Mouse (Mus musculus) adrenal gland, postnatal 10 days (tissue): ENCODE measurements around the gene Abhd4. TPM values are rescaled to one million over a fixed set of nuclear protein-coding genes. Genes with fewer than 3 reads are reported as not detected.

ENCODE experiments used
- DNase-seq: peaks from one replicate; pipeline ENCODE4 v3.0.0; 2021; ENCODE audit warnings: mixed read lengths
- long read RNA-seq, 2 experiments: library from polyadenylated mRNA; stranded (forward); transcript quantifications; one replicate each; pipeline ENCODE4 v2.0.0; 2021
- total RNA-seq, 2 experiments: library from RNA; stranded (reverse); gene quantifications; 2 replicates each; pipeline ENCODE4 v1.2.3; 2021

The Abhd4 gene
- total RNA-seq: 100 to 1,000 TPM; 206 to 229 TPM
- long read RNA-seq, experiment 1, transcript Abhd4-202 (7 exons, 2,508 nt): minor isoform, 19 of 305 reads
- long read RNA-seq, experiment 1, transcript Abhd4-201 (7 exons, 2,401 nt): major isoform, 193 of 305 reads
- long read RNA-seq, experiment 1, partial matches to known transcripts: 84 of 305 reads
- long read RNA-seq, experiment 1, other reads (novel, unspliced or antisense): 9 of 305 reads
- long read RNA-seq, experiment 2, transcript Abhd4-202 (7 exons, 2,508 nt): minor isoform, 25 of 292 reads
- long read RNA-seq, experiment 2, transcript Abhd4-201 (7 exons, 2,401 nt): major isoform, 224 of 292 reads
- long read RNA-seq, experiment 2, partial matches to known transcripts: 30 of 292 reads
- long read RNA-seq, experiment 2, other reads (novel, unspliced or antisense): 13 of 292 reads

DNA sequence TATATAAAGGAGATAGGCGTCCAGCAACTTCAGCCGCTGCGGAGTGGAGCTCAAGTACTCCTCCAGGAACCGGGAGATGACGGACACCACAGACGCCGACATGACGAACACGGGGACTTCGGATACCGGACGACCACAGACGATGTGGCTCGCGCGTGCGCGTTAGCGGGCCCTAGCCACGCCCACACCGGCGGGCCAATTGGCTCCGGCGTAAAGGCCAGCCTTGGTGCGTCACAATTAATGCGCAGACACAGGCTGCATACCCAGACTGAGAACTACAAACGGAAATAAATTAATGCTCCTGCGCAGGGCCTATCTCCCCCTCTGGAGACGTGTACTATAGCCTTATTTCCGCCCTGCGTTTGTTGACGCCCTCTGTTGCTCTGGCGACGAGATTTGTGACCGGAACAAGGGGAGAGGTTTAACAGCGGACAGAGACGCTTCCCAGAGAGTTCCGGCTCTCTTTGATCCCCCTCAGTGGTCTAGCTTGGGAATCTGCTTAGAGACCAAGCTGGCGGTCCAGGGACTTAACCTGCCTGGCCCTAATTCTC lies at the start of gene Abhd4, which contains the start of gene Dad1:
Gene Abhd4, plus strand, starts transcription at position 448 of the 551 bp plus-strand sequence.
Gene Dad1, minus strand, starts transcription at position 364 of the 551 bp plus-strand sequence.
- peak; percentile 99 for DNase-seq

- no peak for DNase-seq
Observed at GRCm38 (mm10) chr14:54204311-54204710, 49.7 kb upstream of the Abhd4 start.

GRCm38 (mm10) chr14:54204786-54205185 lies 49.2 kb upstream of the Abhd4 start:
- DNase-seq: no peak

- DNase-seq: no peak
Observed at GRCm38 (mm10) chr14:54205904-54206303, 48.1 kb upstream of the Abhd4 start.

DNA sequence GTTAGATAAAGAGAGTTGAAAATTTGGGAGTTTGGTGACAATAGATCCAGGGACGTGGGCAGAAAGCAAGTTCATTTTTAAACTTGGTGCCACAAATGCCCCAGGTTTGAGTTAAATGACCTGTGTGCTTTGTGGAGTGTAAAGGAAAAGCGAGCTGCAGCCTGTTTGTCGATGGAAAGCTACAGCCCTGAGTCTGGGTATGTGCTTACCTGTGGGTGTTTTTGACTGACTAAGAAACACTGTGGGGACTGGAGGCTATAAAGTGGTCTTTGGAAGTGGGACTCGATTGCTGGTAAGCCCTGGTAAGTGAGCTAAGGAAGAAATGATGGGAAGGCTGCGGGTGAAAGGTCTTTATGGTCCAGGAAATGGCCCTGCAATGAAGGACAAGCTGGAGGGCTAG lies 47.7 kb upstream of the Abhd4 start:
- DNase-seq: no peak

GRCm38 (mm10) chr14:54206750-54207550 lies 47.0 kb upstream of the Abhd4 start:
- no peak for DNase-seq

GRCm38 (mm10) chr14:54207924-54208323 lies 46.1 kb upstream of the Abhd4 start:
- no peak for DNase-seq

DNA sequence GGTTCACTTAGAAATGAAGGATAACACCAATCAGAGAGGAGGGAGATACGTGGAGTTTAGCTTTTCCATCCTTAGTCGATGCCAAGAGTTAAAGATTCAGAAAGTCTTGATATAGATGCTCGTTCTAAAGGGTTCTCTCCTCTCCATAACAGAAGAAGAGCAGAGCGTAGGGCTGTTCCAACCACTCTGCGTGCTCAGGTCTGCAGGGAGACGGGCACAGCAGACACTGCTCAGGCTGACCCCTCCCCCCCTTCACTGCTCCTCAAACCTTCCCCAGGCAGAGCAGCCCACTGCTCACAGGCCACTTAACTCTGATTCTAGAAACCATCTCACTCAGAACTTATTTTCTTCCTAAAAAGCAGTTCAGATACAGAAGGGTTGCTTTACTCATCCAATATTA lies 45.2 kb upstream of the Abhd4 start:
- no peak for DNase-seq

DNA sequence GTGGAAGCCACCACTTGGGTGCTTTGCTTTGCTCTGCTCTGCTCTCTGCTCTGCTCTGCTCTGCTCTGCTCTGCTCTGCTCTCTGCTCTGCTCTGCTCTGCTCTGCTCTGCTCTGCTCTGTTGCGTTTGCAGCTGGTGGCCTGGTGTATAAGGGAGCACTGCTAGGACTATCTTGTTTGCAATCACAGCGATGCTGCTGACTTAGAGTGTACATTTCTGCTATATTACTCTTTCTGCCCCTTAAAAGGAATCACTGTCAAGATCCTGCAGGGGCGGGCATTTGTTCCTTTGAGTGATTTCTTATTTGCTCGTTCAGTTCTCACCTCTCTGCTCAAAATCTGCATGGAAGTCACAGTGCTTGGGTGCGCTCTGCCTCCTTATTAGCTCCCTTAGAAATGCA lies 44.1 kb upstream of the Abhd4 start:
- DNase-seq: no peak

DNA sequence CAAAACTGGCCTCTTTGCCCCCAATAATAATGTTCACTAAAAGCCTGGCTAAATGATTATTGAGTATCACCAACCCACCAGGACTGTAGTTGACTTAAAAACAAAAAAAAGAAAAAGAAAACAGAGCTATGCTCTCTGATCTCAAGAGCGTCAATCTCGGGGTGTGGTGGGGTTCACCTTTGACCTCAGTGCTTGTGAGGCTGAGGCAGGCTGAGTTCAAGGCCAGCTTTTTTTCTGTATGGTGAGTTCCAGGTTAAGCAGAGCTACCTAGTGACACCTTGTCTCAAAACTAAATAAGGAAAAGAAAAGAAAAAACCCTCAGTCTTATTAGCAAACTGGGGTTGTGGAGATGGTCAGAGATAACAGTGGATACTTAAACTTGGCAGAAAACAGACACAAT lies 43.6 kb upstream of the Abhd4 start:
- no peak for DNase-seq

GRCm38 (mm10) chr14:54211199-54211598 lies 42.8 kb upstream of the Abhd4 start:
- DNase-seq: no peak

GRCm38 (mm10) chr14:54211755-54212154 lies 42.2 kb upstream of the Abhd4 start:
- no peak for DNase-seq

DNA sequence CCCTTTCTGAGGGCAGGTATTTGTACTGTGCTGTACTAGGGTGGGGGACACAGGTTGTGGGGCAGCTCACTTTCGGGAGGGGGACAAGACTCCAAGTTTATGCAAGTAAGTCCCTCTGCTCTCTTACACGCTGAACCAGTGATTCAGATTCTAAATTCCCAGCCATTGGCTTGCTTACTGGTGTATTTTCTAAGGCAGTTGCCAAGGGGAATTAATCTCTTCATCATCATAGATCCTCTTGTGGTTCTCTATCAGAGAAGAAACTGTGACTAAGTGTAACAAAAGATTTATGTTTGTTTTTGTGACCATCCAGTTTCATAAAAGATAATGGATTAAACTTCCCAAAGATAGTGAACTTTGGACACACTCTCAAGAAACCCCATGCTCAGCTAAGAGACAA lies 40.3 kb upstream of the Abhd4 start:
- no peak for DNase-seq

DNA sequence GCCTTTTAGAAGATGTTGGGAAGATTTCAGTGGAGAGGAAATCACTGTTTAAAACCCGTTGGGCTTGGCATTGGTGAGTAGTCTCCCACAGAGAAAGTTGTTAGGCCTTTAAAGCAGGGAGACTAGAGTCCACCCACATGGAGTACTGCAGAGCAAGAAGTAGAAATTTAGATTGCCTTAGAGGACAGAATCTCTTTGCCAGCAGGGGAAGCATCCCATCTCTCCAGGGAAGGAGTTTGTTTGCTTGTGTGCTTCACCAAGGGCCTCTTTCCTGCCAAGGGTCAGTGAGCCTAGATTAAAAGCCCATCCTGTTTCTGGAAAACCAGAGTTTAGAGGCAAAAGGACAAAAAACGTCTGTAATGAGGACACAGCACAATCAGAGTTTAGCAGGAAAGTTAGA lies 39.5 kb upstream of the Abhd4 start:
- DNase-seq: no peak

DNA sequence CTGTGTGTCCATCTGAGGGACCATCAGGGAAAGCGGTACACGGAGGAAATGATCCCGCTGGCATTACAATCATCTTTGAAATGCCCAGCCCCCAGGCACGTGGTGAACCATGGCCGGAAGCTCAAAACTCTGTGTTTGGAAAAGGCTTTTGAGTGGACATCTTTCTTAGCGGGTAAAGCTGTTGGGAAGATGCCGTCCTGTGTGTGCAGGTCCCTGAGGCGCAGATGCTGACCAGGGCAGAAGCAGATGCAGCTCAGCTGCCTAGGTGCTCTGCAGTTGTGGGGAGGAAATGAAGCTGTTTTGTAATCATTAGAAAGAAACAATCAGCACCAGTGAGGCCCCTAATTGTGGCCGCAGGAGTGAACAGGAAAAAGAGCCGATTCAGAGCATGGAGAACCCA lies 39.1 kb upstream of the Abhd4 start:
- DNase-seq: no peak

DNA sequence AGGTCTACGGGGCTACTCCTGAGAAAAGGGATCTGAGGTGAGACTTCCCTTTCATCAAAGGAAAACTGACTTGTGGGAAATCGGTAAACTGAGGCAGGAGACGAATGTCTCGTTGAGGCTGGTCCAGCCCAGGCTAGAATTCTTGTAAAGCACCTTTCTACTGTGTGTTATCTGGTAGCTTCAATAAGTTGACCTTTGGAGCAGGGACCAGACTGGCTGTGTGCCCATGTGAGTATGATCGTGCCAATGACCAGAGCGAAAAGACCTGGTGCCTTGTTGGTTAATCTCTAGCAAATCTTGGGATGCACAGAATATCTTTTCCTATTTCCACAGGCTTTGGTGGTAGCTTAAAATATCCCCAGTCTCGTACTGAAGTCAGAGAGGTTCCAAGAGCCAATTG lies 37.9 kb upstream of the Abhd4 start:
- peak; percentile 66 for DNase-seq

- DNase-seq: no peak
Observed at GRCm38 (mm10) chr14:54218233-54218632, 35.8 kb upstream of the Abhd4 start.

DNA sequence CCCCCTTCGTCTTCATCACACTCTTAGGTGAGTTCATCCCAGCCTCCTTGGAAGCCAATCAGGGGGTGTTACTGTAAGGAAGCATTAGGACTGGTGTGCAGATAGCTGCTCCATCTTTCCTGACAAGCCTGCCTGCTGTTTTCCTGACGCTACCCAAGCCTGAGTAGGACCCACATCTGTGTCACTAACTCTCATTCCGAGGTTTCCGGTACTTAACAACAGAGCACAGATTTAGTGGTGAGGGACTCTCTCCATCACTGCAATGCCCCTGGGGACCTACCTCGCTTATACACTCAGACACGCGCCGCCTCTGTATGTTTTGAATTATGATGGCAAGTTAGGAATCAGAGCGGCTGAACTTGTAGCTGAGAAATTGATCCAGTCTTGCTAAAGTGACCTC lies 35.3 kb upstream of the Abhd4 start:
- no peak for DNase-seq

DNA sequence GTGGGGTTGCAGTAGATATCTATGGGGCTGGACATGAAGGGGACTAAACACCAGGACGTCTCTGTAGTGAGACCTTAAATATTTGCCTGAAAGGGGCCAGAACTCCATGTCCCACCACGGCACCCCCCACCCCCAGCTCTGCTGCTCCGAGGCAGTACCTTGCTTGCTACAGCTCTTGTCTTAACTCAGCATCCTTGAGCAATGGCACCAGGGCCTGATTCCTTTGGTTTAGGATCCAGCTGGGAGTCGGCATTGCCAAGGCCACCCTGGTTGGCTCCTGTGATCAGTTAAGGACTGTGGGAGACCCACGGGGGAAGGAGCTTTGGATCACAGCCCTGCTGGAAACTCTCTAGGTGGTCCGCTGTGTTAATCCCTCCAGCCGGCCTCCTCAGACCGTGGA lies 34.7 kb upstream of the Abhd4 start:
- DNase-seq: no peak

DNA sequence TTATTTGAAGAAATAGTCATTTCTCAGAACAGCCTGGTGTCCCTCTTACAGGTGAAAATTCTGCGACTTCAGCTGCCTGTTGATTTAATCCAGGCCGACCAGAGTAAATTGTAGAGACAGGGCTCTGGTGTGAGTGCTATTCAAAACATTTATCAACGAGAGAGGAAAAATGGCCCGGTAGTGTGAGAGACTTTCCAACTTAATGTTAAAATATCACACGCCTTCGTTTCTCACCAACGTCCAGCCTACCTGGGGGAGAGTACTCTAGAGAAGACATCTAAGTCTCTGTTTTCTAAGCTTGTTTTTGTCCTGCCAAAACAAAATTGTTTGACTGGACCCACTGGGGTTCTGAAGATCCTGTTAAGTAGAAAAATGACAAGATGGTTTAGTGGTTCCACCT lies 34.1 kb upstream of the Abhd4 start:
- DNase-seq: no peak

DNA sequence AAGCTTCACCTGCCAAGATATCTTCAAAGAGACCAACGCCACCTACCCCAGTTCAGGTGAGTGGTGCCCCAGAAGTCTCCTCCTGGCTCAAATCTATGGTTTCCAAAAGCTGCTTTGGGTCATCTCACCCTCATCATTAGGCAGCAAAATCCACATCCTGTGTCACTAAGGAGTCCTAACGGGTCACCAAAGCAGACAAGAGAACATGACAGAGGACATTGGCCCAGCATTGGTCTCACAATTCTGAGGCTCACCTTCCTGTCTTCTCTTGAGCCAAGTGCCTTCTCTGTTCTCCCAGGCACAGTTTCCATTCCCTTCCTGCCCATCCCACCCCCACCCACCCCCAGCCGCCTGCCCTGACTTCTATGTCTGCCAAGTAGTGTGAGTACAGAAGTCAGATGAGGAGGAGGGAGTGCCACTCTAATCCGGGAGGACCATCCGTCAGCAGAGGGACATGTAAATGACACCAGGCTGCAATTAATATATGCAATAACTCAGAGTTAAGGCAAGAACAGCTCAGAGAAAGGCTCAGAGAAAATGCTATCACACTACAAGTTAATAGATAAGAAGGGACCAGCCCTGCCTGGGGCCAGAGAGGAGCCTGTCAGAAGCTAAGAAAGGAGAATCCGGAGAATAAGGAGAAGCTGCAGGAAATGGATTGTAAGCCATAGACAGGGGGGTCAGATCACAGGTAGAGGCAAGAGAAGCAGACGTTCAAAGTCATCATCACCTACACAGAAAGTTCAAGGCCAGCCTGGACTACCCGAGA lies 33.1 kb upstream of the Abhd4 start:
- DNase-seq: no peak

- DNase-seq: no peak
Observed at GRCm38 (mm10) chr14:54221641-54222040, 32.3 kb upstream of the Abhd4 start.
